Mouse (Mus musculus) forebrain, embryonic 16.5 days (tissue): ENCODE data around the gene Tmem119. TPM values are rescaled to one million over a fixed set of nuclear protein-coding genes. Genes with fewer than 3 reads are reported as not detected.
"Not testable (repeated sequence)": the region's sequence is repeated elsewhere in the genome, so short reads cannot be mapped to it uniquely, and the experiment has no call there.

ENCODE experiments used
- ATAC-seq: fragments of 200-750 bp; cut with Nextera tagmentation; 2 replicates; pipeline ENCODE4 v1.8.0; 2017; ENCODE audit warnings: mild to moderate bottlenecking, moderate library complexity
- H3K27ac ChIP-seq: fragments of 300-500 bp; sonication (generic); 2 replicates; pipeline ENCODE4 v1.5.1; 2014; ENCODE audit warnings: low read length, control low read depth
- H3K27me3 ChIP-seq: fragments of 300-500 bp; sonication (generic); replicated peaks from 2 replicates; pipeline ENCODE4 v1.6.1; 2014; ENCODE audit warnings: low read length; ENCODE audit not compliant: control insufficient read depth, insufficient read depth
- H3K36me3 ChIP-seq: fragments of 300-500 bp; sonication (generic); 2 replicates; pipeline ENCODE4 v1.6.1; 2014; ENCODE audit not compliant: control insufficient read depth, insufficient read depth
- H3K4me1 ChIP-seq: fragments of 300-500 bp; sonication (generic); replicated peaks from 2 replicates; pipeline ENCODE4 v1.6.1; 2014; ENCODE audit warnings: low read length; ENCODE audit not compliant: control insufficient read depth, insufficient read depth
- H3K4me2 ChIP-seq: fragments of 300-500 bp; sonication (generic); 2 replicates; pipeline ENCODE4 v1.6.1; 2014; ENCODE audit warnings: mild to moderate bottlenecking, low read length, control low read depth
- H3K4me3 ChIP-seq: fragments of 300-500 bp; sonication (generic); replicated peaks from 2 replicates; pipeline ENCODE4 v1.5.1; 2014; ENCODE audit warnings: mild to moderate bottlenecking, low read length, control low read depth
- H3K9ac ChIP-seq: fragments of 300-500 bp; sonication (generic); replicated peaks from 2 replicates; pipeline ENCODE4 v1.6.1; 2014; ENCODE audit warnings: low read depth, low read length, control low read depth
- H3K9me3 ChIP-seq: fragments of 300-500 bp; sonication (generic); 2 replicates; pipeline ENCODE4 v1.6.1; 2016; ENCODE audit warnings: low read length; ENCODE audit not compliant: control insufficient read depth
- WGBS: fragments of 180-500 bp; shearing (Covaris S2); extraction: QIAGEN DNeasy Blood & Tissue Kit; methylation state at CpG from one replicate; pipeline ENCODE4 v1.1.7; 2014; 5-methylcytosine and 5-hydroxymethylcytosine counted together
- polyA plus RNA-seq: library from polyadenylated mRNA; unstranded; fragments of >200 nt; fragmentation: Nextera tagmentation; extraction: Ambion mirVana; gene quantifications from 2 replicates; pipeline ENCODE4 v1.2.1, GENCODE M21; 2015

Tmem119 gene
- polyA plus RNA-seq, 1 experiment from 2014 or later: 4.4 TPM

DNA sequence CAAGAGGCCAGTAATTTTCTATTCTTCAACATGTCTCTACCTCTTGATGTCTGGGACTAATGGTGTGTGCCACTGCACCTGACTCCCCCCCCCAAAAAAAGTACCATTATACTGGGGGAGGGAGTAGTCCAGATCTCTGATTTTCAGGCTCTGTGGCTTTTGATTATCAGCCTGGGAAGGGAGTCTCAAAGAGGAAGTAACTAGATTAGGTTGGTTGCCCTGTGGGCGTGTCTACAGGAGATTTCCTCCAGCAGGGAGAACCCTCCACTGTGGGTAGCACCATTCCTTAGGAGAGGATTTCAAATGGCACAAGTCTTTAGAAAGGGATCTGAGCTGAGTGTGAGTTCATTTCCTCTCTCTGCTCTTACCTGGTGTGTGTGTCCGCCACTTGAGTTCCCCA is 12.3 kb upstream of the Tmem119 start:
- H3K27ac ChIP-seq: no peak overlapping the region
- no peak overlapping the region for H3K4me2 ChIP-seq
- no peak for ATAC-seq
- 96% methylated on average over 2 of the region's 2 CpGs for WGBS
- peaks cover 7% of the 10 kb centered on the region; the same call in 1 of the 2 replicates for H3K9me3 ChIP-seq
- H3K4me3 ChIP-seq: no peak overlapping the region
- H3K27me3 ChIP-seq: no peaks in the 10 kb centered on the region
- no peak overlapping the region for H3K9ac ChIP-seq
- H3K36me3 ChIP-seq: no peaks in the 10 kb centered on the region
- 0 out of 2 replicates have a peak, but pooled peaks cover 3% of the 10 kb centered on the region for H3K4me1 ChIP-seq

DNA sequence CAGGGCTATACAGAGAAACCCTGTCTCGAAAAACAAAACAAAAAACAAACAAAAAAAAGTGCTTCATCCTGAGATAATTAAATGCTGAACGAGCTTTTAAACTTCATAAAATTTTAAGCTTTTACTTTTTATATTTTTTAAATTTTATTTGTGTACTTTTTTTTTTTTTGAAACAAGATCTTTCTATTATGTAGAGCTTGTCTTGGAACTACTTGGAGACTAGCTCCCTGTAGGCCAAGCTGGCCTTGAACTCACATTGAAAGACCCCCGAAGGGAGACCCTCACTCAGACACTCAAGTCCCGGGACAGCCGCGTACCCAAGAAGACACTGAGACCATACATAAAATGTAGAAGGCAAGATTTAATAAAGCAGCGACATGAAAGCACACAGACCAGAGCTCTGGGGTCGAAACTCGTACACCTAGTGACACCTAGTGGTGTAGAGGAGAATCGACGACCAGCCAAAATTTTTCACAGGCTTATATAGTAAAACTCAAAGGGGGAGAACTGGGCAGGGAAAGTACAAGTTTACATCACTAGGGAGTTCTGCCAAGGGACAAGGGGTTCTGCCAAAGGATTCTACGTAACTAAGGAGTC is 11.6 kb upstream of the Tmem119 start:
- not testable (repeated sequence) for H3K36me3 ChIP-seq, ATAC-seq, H3K4me2 ChIP-seq, H3K4me1 ChIP-seq, H3K4me3 ChIP-seq, H3K9me3 ChIP-seq, H3K9ac ChIP-seq, H3K27ac ChIP-seq, H3K27me3 ChIP-seq
- 24% methylated on average over 11 of the region's 12 CpGs for WGBS

DNA sequence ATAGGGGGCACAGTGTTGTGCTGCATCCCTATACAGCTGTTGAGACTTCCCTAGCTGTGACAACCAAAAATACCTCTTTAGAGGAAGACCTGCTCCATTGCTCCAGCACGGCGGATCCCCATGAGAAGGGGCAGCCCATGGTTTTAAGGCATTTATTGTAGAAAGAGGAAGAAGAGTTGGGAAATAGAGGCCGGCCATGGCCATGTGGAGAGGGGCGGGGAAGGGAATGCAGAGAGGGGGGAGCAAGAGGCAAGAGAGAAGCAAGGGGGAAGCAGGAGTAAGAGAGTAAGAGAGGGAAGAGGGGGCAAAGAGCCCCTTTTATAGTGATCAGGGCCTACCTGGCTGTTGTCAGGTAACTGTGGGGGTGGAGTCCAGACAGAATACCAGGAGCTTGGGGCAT is 9.8 kb upstream of the Tmem119 start:
- Histone ChIP-seq H3K9ac (no peak overlapping the region), H3K9me3 (peaks cover 7% of the 10 kb centered on the region; the same call in 1 of the 2 replicates), H3K4me2 (no peak overlapping the region), H3K27me3 (no peaks in the 10 kb centered on the region), H3K4me1 (no peaks in the 10 kb centered on the region), H3K4me3 (no peak overlapping the region), H3K27ac (no peak overlapping the region), H3K36me3 (no peaks in the 10 kb centered on the region)
- WGBS: 94% methylated on average over 4 of the region's 4 CpGs
- no peak for ATAC-seq

DNA sequence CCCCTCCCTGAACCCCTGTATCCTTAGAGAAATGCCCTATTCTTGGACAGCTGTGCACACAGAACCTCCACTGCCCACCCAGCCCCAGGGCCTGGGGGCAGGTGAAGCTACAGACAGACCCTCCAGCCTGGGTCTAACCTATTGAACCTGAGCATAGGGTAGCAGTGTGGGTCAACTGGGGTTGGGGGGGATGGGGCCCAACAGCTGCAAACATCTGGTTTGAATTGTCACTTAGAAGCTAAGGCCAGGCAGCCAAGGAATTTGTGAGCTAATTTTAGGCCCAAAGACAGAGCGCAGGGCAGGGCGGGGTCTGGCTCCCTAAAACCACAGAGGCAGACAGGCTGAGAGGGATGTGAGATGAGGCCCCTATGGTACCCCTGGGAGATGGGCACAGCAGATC is 7.9 kb upstream of the Tmem119 start:
- H3K9ac ChIP-seq: no peak overlapping the region
- ATAC-seq: no peak
- no peak overlapping the region for H3K4me2 ChIP-seq
- no peaks in the 10 kb centered on the region for H3K27me3 ChIP-seq
- 86% methylated on average over 2 of the region's 2 CpGs for WGBS
- H3K4me1 ChIP-seq: no peaks in the 10 kb centered on the region
- no peaks in the 10 kb centered on the region for H3K36me3 ChIP-seq
- no peak overlapping the region for H3K4me3 ChIP-seq
- peaks cover 7% of the 10 kb centered on the region; the same call in 1 of the 2 replicates for H3K9me3 ChIP-seq
- H3K27ac ChIP-seq: no peak overlapping the region

DNA sequence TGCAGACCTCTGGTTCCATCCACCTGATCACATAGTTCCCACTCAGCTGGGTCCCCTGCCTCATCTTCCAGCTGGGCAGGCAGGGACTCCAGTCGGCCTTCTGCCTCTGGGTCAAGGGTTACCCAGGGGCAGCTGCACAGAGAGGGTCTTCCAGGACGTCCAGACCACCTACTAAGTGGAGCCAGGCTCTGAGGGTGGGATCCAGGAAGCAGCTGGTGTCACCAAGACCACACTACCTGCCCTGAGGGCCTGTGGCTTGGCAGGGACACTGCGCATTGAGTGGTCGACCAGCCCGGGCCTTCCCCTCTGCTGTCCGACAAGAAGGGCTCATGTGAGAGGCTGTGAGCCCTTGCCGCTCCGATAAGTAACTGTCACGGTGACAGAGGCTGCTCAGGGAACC is 7.4 kb upstream of the Tmem119 start:
- WGBS: 71% methylated on average over 9 of the region's 9 CpGs
- no peaks in the 10 kb centered on the region for H3K4me1 ChIP-seq

DNA sequence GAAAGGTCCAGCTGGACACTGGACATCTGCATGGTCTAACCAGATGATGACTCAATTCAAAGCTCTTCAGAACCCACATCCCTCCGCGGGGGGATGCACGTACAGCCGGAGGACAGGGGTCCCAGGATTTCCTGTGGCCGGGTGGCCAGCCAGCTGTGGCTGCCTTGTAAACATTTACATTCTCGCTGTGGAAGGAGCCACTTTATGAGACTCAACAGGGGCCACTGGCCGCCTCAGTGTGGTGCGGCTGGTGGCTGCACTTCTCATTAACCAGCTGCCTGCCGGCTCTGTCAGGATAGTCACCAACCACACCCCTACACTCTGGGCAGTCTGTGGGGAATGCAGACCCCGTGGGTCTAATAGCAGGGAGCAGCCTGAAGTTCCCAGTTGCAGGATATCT is 6.1 kb upstream of the Tmem119 start:
- no peak overlapping the region for H3K4me3 ChIP-seq
- 56% methylated on average over 10 of the region's 10 CpGs for WGBS
- H3K4me1 ChIP-seq: no peaks in the 10 kb centered on the region

More for the DNA sequence above, 7.4 kb upstream of the Tmem119 start:
- Histone ChIP-seq H3K9ac (no peak overlapping the region), H3K36me3 (no peaks in the 10 kb centered on the region), H3K27me3 (no peaks in the 10 kb centered on the region), H3K4me3 (no peak overlapping the region), H3K9me3 (peaks cover 7% of the 10 kb centered on the region; the same call in 1 of the 2 replicates), H3K27ac (no peak overlapping the region), H3K4me2 (no peak overlapping the region)
- ATAC-seq: no peak

DNA sequence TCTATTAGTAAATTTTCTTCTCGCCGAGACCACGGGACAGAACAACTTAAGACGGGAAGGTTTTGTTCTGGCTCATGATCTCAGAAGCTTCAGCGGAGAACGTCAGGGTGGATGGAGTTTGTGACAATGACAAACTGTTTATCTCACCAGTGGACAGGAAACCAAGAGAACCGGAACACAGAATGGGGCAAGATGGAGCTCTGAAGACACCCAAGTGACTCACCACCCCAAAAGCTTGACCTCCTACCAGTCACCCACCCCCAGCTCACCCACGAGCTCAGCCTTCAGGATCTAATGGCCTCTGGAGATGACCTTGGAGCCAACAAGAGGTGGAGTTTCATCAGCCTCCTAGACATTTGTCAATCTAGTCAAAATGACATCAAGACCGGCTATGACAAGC is 5.0 kb upstream of the Tmem119 start:
- Histone ChIP-seq H3K4me2 (no peak overlapping the region), H3K9me3 (no peaks in the 10 kb centered on the region), H3K36me3 (no peaks in the 10 kb centered on the region), H3K27me3 (no peaks in the 10 kb centered on the region), H3K4me1 (peaks cover 2% of the 10 kb centered on the region; the same call in 1 of the 2 replicates), H3K27ac (no peak overlapping the region), H3K9ac (no peak overlapping the region), H3K4me3 (no peak overlapping the region)
- no peak for ATAC-seq
- WGBS: 90% methylated on average over 9 of the region's 9 CpGs

More for the DNA sequence above, 6.1 kb upstream of the Tmem119 start:
- H3K27ac ChIP-seq: no peak overlapping the region
- H3K27me3 ChIP-seq: no peaks in the 10 kb centered on the region
- H3K9me3 ChIP-seq: peaks cover 5% of the 10 kb centered on the region; the same call in 1 of the 2 replicates
- no peak overlapping the region for H3K4me2 ChIP-seq
- H3K36me3 ChIP-seq: no peaks in the 10 kb centered on the region
- no peak for ATAC-seq
- H3K9ac ChIP-seq: no peak overlapping the region

DNA sequence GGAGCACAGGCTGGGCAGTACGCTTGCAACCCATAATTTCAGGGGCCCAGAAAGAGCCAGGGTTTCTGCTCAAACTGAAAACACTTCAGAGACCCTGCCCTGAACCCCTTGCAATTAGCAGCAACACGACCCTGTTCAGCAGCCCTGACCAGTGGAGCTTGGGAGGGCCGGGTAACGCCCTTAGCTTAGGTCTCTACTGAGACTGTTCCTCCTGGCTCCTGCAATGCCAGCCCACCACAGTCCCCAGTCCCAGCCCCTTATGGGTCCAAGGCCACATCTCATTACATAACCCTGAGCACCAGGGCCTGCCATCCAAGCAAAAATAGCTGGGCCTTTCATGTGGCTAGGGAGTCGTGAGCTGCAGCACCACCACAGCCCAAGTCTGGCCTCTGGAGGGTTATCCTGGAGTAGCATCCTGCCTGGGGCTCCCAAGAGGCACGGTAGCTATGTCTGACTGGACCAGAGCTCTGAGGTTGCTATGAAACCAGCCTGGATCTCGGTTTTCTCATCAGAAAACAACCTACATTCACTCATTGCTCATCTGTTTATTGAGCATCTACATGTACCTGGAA is 4.2 kb upstream of the Tmem119 start:
- Histone ChIP-seq H3K27ac (no peak overlapping the region), H3K4me2 (no peak overlapping the region), H3K9ac (no peak overlapping the region), H3K27me3 (no peaks in the 10 kb centered on the region), H3K4me1 (peaks cover 4% of the 10 kb centered on the region; the same call in 1 of the 2 replicates), H3K9me3 (no peaks in the 10 kb centered on the region), H3K36me3 (no peaks in the 10 kb centered on the region), H3K4me3 (no peak overlapping the region)
- ATAC-seq: no peak
- 64% methylated on average over 7 of the region's 7 CpGs for WGBS

DNA sequence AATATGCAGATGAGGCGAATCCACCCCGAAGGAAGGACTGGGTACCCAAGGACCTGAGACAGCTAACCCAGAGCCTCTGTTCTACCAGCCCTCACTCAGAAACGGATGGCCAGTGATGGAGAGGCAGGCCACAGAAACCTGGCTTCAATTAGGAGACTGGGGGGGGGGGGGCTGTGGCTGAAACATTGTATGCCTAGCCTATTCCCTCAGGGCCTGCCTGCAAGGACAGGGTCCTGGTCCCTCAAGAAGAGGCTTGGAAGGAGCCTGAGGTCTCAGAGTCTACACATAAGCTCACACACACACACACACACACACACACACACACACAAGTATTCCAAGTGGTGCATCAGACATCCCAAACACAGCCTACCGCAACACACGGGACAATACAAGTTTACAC is 625 bp downstream of the Tmem119 start:
- H3K4me3 ChIP-seq: no peak overlapping the region
- H3K9me3 ChIP-seq: no peaks in the 10 kb centered on the region
- no peak overlapping the region for H3K4me2 ChIP-seq
- H3K27ac ChIP-seq: no peak overlapping the region
- H3K9ac ChIP-seq: no peak overlapping the region; the same call in 1 of the 2 replicates
- peaks cover 4% of the 10 kb centered on the region for H3K4me1 ChIP-seq
- H3K36me3 ChIP-seq: no peaks in the 10 kb centered on the region
- H3K27me3 ChIP-seq: peaks cover 5% of the 10 kb centered on the region; the same call in 1 of the 2 replicates
- WGBS: 46% methylated on average over 5 of the region's 5 CpGs
- peak; percentile 23; the same call in 1 of the 2 replicates for ATAC-seq
